Mouse (Mus musculus): Measurements from ENCODE around the gene Hist1h2af. TPM values are rescaled to one million over a fixed set of nuclear protein-coding genes. Genes with fewer than 3 reads are reported as not detected.
A peak's percentile ranks its signal among the peaks of the same experiment; 100 is the strongest.

The Hist1h2af gene
- total RNA-seq, 2 experiments from 2014 or later = 9.5 to 14.9 TPM

DNA sequence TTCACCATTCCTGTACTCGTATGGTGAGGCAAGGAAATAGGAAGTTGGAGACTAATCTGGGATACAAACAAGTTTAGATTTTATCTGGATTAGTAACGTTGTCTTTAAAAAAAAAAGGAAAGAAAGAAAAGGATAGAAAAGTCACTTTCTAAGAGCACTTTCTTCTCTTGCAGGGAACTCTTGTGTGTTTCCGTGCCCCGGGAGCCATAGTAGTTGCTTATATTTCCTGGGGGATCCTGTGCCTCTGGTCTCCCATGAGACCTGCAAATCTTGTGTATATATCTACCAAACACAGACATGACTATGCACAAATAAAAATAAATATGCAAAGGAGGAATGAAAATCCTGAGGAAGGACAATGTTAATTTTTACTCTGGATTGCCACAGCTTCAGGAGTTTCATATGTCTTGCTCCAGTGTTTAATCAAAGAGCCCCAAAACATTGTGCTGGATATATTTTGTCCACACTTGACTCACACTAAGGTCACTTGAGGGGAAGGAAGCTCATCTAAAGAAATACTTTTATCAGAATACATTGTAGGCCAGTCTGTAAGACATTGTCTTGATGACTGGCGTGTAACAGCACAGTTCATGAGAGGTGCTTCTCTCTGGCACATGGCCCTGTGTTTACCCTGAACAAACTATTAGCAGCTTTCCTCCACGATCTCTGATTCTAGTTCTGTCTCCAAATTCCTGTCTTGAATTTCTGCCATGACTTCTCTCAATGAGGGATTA lies 43.4 kb downstream of the Hist1h2af start:
- no peak for DNase-seq

DNA sequence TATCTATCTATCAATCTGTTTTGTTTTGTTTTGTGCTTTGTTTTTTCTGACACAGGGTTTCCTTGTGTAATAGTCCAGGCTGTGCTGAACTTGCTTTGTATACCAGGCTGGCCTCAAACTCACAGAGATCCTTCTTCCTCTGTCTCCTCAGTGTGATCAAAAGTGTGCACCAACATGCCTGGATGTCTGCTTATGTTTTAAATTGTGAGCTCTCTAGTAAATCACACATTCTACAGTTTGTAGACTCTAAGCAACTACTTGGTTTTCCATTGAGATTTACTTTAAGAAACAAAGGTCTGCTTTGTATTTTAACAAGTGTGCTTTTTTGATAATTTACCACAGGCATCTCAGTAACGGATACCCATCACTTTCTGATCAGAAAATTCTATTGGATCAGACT lies 44.1 kb downstream of the Hist1h2af start:
- DNase-seq = no peak

DNA sequence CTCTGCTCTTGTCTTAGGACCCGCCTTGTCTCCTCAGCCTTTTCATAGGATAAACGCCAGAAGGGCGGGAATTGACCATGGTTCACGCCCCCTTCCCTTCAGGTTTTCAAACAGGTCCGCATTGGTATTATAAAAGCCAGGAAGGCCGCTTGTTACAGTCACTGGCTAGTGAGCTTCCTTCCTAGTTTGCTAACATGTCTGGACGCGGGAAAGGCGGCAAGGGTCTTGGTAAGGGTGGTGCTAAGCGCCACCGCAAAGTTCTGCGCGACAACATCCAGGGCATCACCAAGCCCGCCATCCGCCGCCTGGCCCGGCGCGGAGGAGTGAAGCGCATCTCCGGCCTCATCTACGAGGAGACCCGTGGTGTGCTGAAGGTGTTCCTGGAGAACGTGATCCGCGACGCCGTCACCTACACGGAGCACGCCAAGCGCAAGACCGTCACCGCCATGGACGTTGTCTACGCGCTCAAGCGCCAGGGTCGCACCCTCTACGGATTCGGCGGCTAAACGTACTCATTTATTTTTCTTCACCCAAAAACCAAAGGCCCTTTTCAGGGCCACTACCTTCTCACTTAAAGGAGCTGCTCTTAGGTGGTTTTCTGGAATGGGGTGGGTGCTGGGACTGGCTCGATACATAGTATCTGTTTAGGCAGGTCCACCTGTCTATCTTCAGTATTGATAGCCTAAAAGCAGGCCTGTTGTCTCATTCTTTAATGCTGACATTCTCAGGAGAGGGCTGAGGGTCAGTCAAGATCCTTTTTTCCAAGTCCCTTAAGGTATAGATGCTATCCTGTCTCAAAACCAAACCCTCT lies 47.9 kb downstream of the Hist1h2af start, which contains the start of gene Hist1h4d:
Hist1h4d (plus strand) TSS at position 191 of the 811 bp plus-strand sequence.
- DNase-seq = peak; percentile 92

DNA sequence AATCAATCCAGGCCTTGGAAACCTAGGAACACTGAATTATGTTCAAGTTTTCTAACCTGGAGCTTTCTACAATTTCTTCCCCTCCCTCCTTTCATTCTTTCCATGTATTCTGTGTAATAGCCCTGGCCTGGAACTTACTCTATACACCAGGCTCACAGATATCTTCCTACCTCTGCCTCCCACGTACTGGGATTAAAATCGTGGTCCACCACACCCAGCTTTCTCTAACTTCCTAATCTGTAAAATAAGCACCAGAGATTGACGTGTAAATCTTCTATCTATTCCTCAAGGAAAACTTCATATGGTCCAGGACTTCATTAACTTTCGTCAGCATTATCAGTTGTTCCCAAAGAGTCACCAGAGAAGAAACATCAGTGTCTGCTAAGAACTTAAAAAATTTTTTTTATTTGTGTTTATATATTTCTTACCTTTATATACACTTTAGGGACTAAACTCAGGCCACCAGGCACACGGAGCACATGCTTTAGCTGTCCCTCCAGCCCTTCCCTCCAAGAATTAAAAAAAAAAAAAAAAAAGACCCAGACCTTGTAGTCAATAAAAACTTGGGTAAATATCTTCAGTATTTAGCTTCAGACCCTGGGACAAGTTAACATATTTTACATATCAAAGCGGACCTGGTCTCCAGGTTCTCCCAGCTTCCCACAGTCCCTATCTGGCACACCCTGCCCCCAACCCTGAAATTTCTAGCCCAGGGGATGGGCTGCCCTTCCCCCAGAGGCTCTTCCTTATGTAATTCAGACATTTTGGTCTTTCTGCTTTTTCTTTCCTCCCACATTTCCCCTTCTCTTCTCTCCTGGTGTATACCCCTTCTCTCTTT lies 48.7 kb downstream of the Hist1h2af start:
- DNase-seq = no peak

DNA sequence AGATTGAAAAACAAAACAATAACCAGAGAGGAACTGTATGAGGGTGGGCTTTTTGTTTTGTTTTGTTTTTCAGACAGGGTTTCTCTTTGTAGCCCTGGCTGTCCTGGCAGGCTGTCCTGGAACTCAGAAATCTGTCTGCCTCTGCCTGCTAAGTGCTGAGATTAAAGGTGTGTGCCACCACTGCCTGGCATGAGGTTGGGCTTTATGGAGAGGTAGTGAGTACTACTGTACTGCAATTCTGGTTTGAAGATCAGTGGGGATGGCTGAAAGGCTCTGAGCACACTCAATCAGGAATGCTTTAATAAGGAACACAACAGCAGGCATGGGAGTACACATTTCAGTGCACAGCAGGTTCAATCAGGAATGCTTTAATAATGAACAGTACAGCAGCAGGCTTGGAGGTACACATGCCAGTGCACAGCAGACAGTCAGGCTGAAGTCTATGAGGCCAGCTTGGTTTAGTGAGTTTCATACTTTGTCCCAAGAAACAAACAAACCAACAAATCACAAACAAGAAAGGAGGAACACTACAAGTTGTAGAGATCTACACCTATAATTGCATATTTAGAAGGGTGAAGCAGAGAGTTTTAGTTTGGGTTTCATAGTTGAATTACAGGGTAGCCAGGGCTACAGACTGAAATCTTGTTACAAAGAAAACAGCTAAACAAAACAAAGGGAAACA lies 49.8 kb downstream of the Hist1h2af start:
- no peak for DNase-seq

Small RNAs within 50 kb of the gene (microRNA-seq; reads per million reads assigned to microRNA genes)
- gene Gm44297 (ENCODE audit: borderline replicate concordance in 2 of 2) = 0 reads per million in 2 experiments
- 0 reads per million in 2 experiments for gene Gm44359 (ENCODE audit: borderline replicate concordance in 2 of 2)
- 0 reads per million in 2 experiments for gene Gm44394 (ENCODE audit: borderline replicate concordance in 2 of 2)
- 0 reads per million in 2 experiments for gene n-TStga1 (ENCODE audit: borderline replicate concordance in 2 of 2)

Other genes with a start within 250 kb of the Hist1h2af start
- gene Zfp322a, start 164.7 kb upstream of the Hist1h2af start, total RNA-seq (2021) = 10 to 100 TPM in 1 of 2 experiments, 1 to 10 TPM in 1; 8.8 to 10.3 TPM
- 1 to 10 TPM; 2.9 to 3.7 TPM for gene Abt1, start 110.0 kb upstream of the Hist1h2af start, total RNA-seq (2021)
- gene Btn1a1, start 68.0 kb upstream of the Hist1h2af start, total RNA-seq (2021) = not detected
- not detected for gene Btn2a2, start 45.0 kb upstream of the Hist1h2af start, total RNA-seq (2021)
- 100 to 1,000 TPM; 156 to 160 TPM for gene Hist1h4h, start 2.9 kb upstream of the Hist1h2af start, total RNA-seq (2021)
- 1 to 10 TPM; 2.0 to 3.9 TPM for gene Hist1h3g, start 1.5 kb downstream of the Hist1h2af start, total RNA-seq (2021)
- gene Hist1h2bh, start 9.5 kb downstream of the Hist1h2af start, total RNA-seq (2021) = 1 to 10 TPM in 1 of 2 experiments, under 1 TPM in 1; 0.90 to 1.7 TPM
- 1 to 10 TPM; 5.0 to 6.6 TPM for gene Hist1h3f, start 10.1 kb downstream of the Hist1h2af start, total RNA-seq (2021)
- 10 to 100 TPM; 15.2 to 26.3 TPM for gene Hist1h4f, start 17.7 kb downstream of the Hist1h2af start, total RNA-seq (2021)
- 1 to 10 TPM; 1.2 to 2.3 TPM for gene Hist1h1d, start 19.4 kb downstream of the Hist1h2af start, total RNA-seq (2021)
- 10 to 100 TPM; 11.7 to 13.0 TPM for gene Hist1h3e, start 28.5 kb downstream of the Hist1h2af start, total RNA-seq (2021)
- 1 to 10 TPM in 1 of 2 experiments, under 1 TPM in 1; 0.54 to 2.5 TPM for gene Hist1h2ae, start 37.3 kb downstream of the Hist1h2af start, total RNA-seq (2021)
- gene Hist1h2bg, start 37.5 kb downstream of the Hist1h2af start, total RNA-seq (2021) = 10 to 100 TPM; 24.4 to 24.5 TPM
- gene Hist1h2bf, start 40.3 kb downstream of the Hist1h2af start, total RNA-seq (2021) = 10 to 100 TPM; 10.4 TPM
- gene Hist1h2ad, start 40.5 kb downstream of the Hist1h2af start, total RNA-seq (2021) = 1 to 10 TPM; 1.5 to 5.5 TPM
- 1 to 10 TPM; 3.4 to 3.8 TPM for gene Hist1h3d, start 41.9 kb downstream of the Hist1h2af start, total RNA-seq (2021)
- 10 to 100 TPM; 35.7 to 38.0 TPM for gene Hist1h4d, start 47.7 kb downstream of the Hist1h2af start, total RNA-seq (2021)
- gene Hist1h2be, start 87.2 kb downstream of the Hist1h2af start, total RNA-seq (2021) = 10 to 100 TPM; 18.0 to 18.2 TPM
- gene Hist1h1e, start 88.7 kb downstream of the Hist1h2af start, total RNA-seq (2021) = 10 to 100 TPM; 40.0 to 45.3 TPM
- gene Hist1h2ac, start 150.0 kb downstream of the Hist1h2af start, total RNA-seq (2021) = 1 to 10 TPM in 1 of 2 experiments, under 1 TPM in 1; 0.84 to 2.0 TPM
- 10 to 100 TPM; 67.0 to 81.6 TPM for gene Hist1h2bc, start 150.3 kb downstream of the Hist1h2af start, total RNA-seq (2021)
- not detected for gene Hist1h1t, start 161.9 kb downstream of the Hist1h2af start, total RNA-seq (2021)
- gene Hist1h4c, start 164.5 kb downstream of the Hist1h2af start, total RNA-seq (2021) = 10 to 100 TPM; 53.1 to 63.8 TPM
- 10 to 100 TPM; 14.7 to 24.7 TPM for gene Hfe, start 176.9 kb downstream of the Hist1h2af start, total RNA-seq (2021)
- 100 to 1,000 TPM; 156 to 159 TPM for gene Hist1h1c, start 204.9 kb downstream of the Hist1h2af start, total RNA-seq (2021)
- gene Hist1h3c, start 211.7 kb downstream of the Hist1h2af start, total RNA-seq (2021) = 1 to 10 TPM; 5.0 to 7.1 TPM
- gene Hist1h2bb, start 212.8 kb downstream of the Hist1h2af start, total RNA-seq (2021) = 10 to 100 TPM in 1 of 2 experiments, 1 to 10 TPM in 1; 5.9 to 10.7 TPM
- 10 to 100 TPM in 1 of 2 experiments, 1 to 10 TPM in 1; 9.5 to 11.0 TPM for gene Hist1h2ab, start 217.2 kb downstream of the Hist1h2af start, total RNA-seq (2021)
- gene Hist1h3b, start 218.4 kb downstream of the Hist1h2af start, total RNA-seq (2021) = 10 to 100 TPM in 1 of 2 experiments, 1 to 10 TPM in 1; 9.6 to 17.3 TPM
- 10 to 100 TPM in 1 of 2 experiments, 1 to 10 TPM in 1; 8.6 to 18.2 TPM for gene Hist1h4b, start 223.1 kb downstream of the Hist1h2af start, total RNA-seq (2021)
- 10 to 100 TPM in 1 of 2 experiments, 1 to 10 TPM in 1; 8.0 to 13.6 TPM for gene Hist1h4a, start 227.3 kb downstream of the Hist1h2af start, total RNA-seq (2021)
- gene Hist1h3a, start 228.5 kb downstream of the Hist1h2af start, total RNA-seq (2021) = 10 to 100 TPM; 10.2 to 14.0 TPM
- gene Hist1h1a, start 229.8 kb downstream of the Hist1h2af start, total RNA-seq (2021) = 1 to 10 TPM; 5.3 to 7.9 TPM
- not detected for gene Trim38, start 236.0 kb downstream of the Hist1h2af start, total RNA-seq (2021)

All from gastrocnemius, postnatal 25 days (tissue).